Mouse (Mus musculus) spleen, postnatal 36 days (tissue): ENCODE data around the gene Atp6v0a1.
A peak's percentile ranks its signal among the peaks of the same experiment; 100 is the strongest.

ENCODE experiments used
- DNase-seq, 2 experiments: peaks; one replicate each; pipeline ENCODE4 v3.0.0; 2022; ENCODE audit warnings: low spot score in 2 of 2, mixed read lengths in 1 of 2

Atp6v0a1 gene

GRCm38 (mm10) chr11:101009046-101009887, at the start of gene Atp6v0a1:
Atp6v0a1 (plus strand) TSS chr11:101009452.
- DNase-seq = peak; percentile 97 to 98

GRCm38 (mm10) chr11:100959464-100959810, 49.8 kb upstream of the Atp6v0a1 start:
- DNase-seq = peak; percentile 35 to 60

GRCm38 (mm10) chr11:100959826-100960225, 49.4 kb upstream of the Atp6v0a1 start:
- DNase-seq = no peak

- peak; percentile 23 to 45 for DNase-seq
Observed at GRCm38 (mm10) chr11:100960540-100960939, 48.7 kb upstream of the Atp6v0a1 start.

- DNase-seq = no peak
Observed at GRCm38 (mm10) chr11:100962371-100962911, 46.8 kb upstream of the Atp6v0a1 start.

GRCm38 (mm10) chr11:100963647-100964046, 45.6 kb upstream of the Atp6v0a1 start:
- no peak for DNase-seq

GRCm38 (mm10) chr11:100964180-100964579, 45.1 kb upstream of the Atp6v0a1 start:
- no peak for DNase-seq

- no peak for DNase-seq
Observed at GRCm38 (mm10) chr11:100964901-100965542, 44.2 kb upstream of the Atp6v0a1 start.

GRCm38 (mm10) chr11:100965760-100966159, 43.5 kb upstream of the Atp6v0a1 start:
- no peak for DNase-seq

GRCm38 (mm10) chr11:100967376-100967775, 41.9 kb upstream of the Atp6v0a1 start:
- DNase-seq = no peak

- no peak for DNase-seq
Observed at GRCm38 (mm10) chr11:100967881-100968420, 41.3 kb upstream of the Atp6v0a1 start.

- no peak for DNase-seq
Observed at GRCm38 (mm10) chr11:100968501-100968900, 40.8 kb upstream of the Atp6v0a1 start.

- DNase-seq = no peak
Observed at GRCm38 (mm10) chr11:100969189-100969743, 40.0 kb upstream of the Atp6v0a1 start.

- DNase-seq = no peak
Observed at GRCm38 (mm10) chr11:100969744-100970556, 39.3 kb upstream of the Atp6v0a1 start.

GRCm38 (mm10) chr11:100970557-100970937, 38.7 kb upstream of the Atp6v0a1 start, which contains the start of gene Cavin1:
Cavin1 (minus strand) TSS chr11:100970887.
- DNase-seq = peak; percentile 57 to 62

GRCm38 (mm10) chr11:100971455-100971854, 37.8 kb upstream of the Atp6v0a1 start:
- no peak for DNase-seq

- no peak for DNase-seq
Observed at GRCm38 (mm10) chr11:100973245-100973644, 36.0 kb upstream of the Atp6v0a1 start.

- DNase-seq = no peak
Observed at GRCm38 (mm10) chr11:100974381-100974970, 34.8 kb upstream of the Atp6v0a1 start.

GRCm38 (mm10) chr11:100975241-100975640, 34.0 kb upstream of the Atp6v0a1 start:
- DNase-seq = no peak

- no peak for DNase-seq
Observed at GRCm38 (mm10) chr11:100979887-100980286, 29.4 kb upstream of the Atp6v0a1 start.

GRCm38 (mm10) chr11:100980438-100980837, 28.8 kb upstream of the Atp6v0a1 start:
- DNase-seq = no peak
